Mouse (Mus musculus): Measurements from ENCODE around the gene Mybpc2. TPM values are rescaled to one million over a fixed set of nuclear protein-coding genes. Genes with fewer than 3 reads are reported as not detected.

The Mybpc2 gene
- total RNA-seq, 2 experiments from 2014 or later: not detected

DNA sequence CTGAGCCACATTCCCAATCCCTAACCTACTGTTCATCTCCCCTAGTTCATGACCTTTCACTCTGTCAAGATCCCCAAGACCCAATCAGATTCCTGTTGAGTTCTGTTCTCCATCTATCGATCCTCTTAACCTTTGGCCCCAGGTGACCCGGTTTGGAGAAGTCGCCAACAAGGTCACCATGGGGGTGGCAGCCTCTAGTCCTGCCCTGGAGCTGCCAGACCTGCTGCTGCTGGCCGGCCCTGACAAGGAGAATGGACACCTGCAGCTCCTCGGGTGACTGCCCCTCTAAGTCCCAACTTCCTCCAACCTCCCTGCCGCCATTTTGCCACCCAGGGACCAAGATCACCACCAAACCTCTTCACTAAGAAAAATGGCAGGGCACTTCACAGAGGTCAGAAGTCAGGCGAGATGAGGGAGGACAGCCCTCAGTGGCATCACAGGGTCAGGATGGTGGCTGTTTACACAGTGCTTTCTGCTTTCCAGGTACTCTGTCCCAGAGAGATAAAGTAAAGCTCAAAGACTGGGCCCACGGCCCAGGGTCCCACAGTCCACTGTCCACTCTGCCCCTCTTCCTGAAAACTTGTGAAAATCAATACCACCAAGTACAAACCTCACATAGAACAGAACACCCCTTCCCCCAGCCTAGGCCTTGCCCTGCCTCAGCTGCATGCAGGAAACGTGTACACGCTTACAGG, 26.9 kb downstream of the Mybpc2 start:
- no peak overlapping the region for H3K27ac ChIP-seq
- peak overlapping the region; percentile 73 for H3K4me3 ChIP-seq
- no peak for DNase-seq (ENCODE audit: low spot score in 2 of 2)
- no peak for TF ChIP-seq CTCF (conservative IDR thresholded peaks at IDR 0.05)

DNA sequence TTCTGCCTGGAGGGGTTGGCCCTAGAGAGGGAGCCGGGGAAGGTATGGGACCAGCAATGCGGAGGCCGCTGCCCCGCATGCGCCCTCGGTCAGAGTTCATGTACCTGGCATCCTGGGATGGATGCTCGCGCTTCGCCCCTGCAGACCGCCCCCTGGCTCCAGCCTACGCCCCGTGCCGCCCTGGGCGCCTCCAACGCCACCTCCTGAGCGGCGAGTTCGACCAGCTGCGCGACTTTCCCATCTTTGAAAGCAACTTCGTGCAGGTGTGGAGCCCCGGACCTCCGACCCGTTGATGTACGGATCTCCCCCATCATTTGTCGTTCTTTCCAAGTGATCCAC, 27.7 kb downstream of the Mybpc2 start:
- H3K27ac ChIP-seq: peak overlapping the region; percentile 99
- TF ChIP-seq CTCF (conservative IDR thresholded peaks at IDR 0.05): no peak
- peak overlapping the region; percentile 73 for H3K4me3 ChIP-seq
- no peak for DNase-seq (ENCODE audit: low spot score in 2 of 2)

DNA sequence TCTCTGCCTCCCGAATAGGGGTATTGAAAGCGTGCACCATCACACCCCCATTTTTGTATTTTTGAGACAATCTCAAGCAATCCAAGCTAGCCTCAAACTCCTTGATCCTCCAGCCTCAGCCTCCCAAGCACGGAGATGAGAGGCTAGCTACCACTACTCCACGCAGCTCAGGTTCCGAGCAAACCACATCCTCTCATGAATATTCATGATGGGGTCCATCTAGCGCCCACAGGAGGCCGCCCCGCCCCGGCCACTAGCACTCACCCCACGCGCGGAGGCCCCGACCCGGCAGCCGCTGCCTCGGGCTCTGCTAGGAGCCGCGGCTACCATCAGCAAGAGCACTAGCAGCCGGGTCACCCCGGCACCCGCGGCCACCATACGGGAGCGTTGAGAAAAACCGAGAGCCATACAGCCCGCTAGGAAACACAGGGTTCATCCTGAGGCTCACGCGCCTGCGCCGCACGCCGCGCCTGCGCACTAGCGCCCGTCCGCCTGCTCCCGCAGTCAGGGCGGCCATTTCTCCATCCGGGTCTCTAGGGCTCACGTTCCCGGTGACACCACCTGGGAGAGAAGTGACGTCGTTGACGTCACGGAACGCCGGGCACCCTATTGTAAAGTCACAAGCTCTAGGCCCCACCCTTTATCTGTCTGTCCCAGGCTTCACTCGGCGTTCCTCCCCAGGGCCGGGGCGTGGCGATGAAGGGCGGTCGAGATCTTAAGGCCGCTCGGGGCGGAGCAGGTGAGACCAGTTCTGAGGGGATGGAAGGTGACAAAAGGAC, 28.3 kb downstream of the Mybpc2 start, which contains the start of the genes Emc10 and Fam71e1:
TSS of gene Emc10 (minus strand) at position 538 of the 779 bp plus-strand sequence.
TSS of gene Fam71e1 (plus strand) at position 590 of the 779 bp plus-strand sequence.
- peak; percentile 97 to 99 for DNase-seq (ENCODE audit: low spot score in 2 of 2)
- H3K4me3 ChIP-seq: peak within 1 kb of the TSS; percentile 73
- H3K27ac ChIP-seq: peak within 1 kb of the TSS; percentile 99
- TF ChIP-seq CTCF (conservative IDR thresholded peaks at IDR 0.05): peak; percentile 42

DNA sequence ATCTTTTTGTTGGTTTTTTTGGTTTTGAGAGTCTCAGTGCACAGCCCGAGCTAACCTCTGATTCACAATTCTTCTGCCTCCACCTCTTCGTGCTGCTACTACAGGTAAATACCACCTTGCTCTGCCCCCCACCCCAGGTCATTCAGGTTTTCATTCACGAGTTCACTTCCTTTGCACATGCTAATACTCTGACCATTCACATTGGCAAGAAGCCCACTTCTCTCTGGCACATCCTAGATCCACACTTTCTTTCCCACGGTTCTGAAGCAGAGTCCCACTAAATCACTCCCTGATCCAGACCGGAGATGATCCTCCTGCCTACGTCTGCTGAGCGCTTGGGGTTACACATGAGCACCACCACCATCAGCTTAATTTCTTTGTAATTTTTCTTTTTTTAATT, 29.4 kb downstream of the Mybpc2 start:
- peak overlapping the region; percentile 73 for H3K4me3 ChIP-seq
- no peak for TF ChIP-seq CTCF (conservative IDR thresholded peaks at IDR 0.05)
- peak overlapping the region; percentile 99 for H3K27ac ChIP-seq
- DNase-seq (ENCODE audit: low spot score in 2 of 2): no peak

DNA sequence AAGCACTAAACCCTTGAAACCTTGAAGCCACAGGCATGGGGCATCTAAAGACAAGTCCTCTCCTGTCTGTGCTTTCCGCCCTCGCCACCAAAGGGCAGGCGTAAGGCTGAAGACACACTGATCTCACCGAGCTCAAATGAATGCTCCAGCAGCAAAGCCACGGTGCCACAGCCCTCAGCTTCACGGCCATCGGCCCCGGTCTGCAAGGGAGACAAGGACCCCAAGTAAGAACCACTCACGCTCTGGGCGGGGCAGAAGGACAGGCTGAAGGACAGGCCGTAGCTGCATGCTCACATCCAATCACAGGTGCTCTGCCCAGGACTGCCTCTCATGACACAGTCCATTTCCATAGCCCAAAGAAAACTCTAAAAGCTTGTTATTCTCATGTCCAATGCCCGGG, 29.8 kb downstream of the Mybpc2 start:
- Histone ChIP-seq H3K27ac (no peak overlapping the region), H3K4me3 (no peak overlapping the region; the same call in 1 of the 2 replicates)
- DNase-seq (ENCODE audit: low spot score in 2 of 2): no peak
- no peak for TF ChIP-seq CTCF (conservative IDR thresholded peaks at IDR 0.05)

DNA sequence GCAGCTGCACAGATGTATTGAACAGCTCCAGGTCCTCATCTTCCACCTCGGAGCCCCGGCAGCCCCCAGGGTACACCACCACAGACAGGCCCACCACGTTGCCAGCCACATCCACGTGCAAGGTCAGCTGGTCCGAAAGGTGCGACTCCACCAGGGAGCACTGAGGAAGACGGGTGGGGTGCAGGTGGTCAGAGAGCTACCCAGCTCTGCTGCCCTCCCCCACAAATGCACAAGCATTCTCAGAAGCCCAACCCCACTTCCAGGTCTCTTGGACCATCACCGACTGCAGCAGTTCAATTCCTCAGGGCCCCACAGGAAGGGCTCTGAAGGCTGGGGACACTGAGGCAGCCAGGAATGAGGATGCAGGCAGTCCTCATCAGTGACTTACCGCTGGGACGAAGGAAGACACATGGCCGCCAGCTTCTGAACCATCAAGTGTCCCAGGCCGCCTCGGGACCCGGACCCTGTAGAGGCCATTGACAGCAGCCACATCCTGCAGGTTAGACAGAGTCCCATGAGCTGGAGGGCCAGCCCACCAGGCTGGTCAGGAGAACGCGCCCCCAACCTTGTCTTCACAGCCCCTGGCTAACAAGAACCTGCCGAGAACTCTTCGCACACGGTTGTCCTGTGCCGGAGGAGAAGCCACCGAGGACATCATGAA, 32.2 kb downstream of the Mybpc2 start:
- no peak overlapping the region for H3K4me3 ChIP-seq
- no peak overlapping the region for H3K27ac ChIP-seq
- DNase-seq (ENCODE audit: low spot score in 2 of 2): no peak
- TF ChIP-seq CTCF (conservative IDR thresholded peaks at IDR 0.05): no peak

DNA sequence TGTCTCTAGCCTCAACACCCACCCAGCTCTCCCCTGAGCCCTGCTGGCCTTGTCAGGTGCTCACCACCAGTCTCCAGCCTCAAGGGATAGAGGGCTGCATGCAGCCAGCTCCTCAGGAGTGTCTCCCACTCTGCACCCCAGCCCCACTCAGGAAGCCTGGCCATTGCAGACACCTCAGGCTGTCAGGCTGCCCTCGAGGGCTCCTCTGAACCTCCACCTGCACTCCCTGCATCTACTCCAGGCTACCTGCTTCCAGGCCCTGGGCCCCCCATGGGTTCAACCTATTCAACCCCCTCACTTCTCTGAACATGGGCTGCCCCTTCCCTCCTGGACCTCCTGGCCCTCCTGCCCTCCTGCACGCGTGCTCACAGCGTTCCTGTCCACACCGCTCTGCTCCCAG, 33.1 kb downstream of the Mybpc2 start:
- no peak for DNase-seq (ENCODE audit: low spot score in 2 of 2)
- H3K4me3 ChIP-seq: no peak overlapping the region
- TF ChIP-seq CTCF (conservative IDR thresholded peaks at IDR 0.05): no peak
- H3K27ac ChIP-seq: no peak overlapping the region

DNA sequence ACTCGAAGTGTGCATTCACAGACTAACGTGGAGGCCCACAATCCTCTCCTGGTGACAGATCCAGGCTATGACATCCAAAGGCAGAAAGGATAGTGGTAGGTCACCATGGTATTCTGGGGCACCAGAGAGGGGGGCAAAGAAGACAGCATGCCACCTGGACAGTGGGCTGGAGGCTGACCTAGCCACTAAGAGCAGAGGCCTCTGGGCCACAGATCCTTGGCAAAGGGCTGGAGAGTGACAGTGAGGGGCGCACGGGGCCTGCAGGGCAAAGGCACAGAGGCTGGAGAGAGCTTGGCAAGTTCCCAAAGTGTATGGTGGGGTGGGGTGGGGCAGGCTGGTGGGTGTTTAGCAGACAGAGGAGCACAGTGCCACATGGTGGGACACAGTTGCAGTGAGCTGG, 34.2 kb downstream of the Mybpc2 start:
- TF ChIP-seq CTCF (conservative IDR thresholded peaks at IDR 0.05): no peak
- Histone ChIP-seq H3K4me3 (no peak overlapping the region), H3K27ac (no peak overlapping the region)
- DNase-seq (ENCODE audit: low spot score in 2 of 2): no peak

DNA sequence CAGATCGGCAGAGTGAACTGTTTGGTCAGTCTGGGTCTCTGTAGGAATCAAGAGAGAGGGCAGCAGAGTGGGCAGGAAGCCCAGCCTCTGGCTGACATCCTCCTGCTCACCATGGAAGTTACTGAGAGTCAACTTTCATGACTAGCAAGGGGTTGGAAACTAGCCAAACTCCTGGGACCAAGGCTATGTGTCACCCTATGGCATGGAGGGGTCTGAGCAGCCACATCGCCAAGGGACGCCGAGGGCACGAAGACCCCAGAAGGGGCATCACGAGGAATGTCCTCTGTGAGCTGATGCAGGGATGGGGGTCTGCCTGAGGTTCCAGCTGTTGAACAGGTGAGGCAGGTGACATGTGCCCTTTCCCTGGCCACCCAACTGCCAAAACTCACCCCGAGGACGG, 35.9 kb downstream of the Mybpc2 start:
- no peak for TF ChIP-seq CTCF (conservative IDR thresholded peaks at IDR 0.05)
- Histone ChIP-seq H3K27ac (no peak overlapping the region), H3K4me3 (no peak overlapping the region)
- DNase-seq (ENCODE audit: low spot score in 2 of 2): no peak

DNA sequence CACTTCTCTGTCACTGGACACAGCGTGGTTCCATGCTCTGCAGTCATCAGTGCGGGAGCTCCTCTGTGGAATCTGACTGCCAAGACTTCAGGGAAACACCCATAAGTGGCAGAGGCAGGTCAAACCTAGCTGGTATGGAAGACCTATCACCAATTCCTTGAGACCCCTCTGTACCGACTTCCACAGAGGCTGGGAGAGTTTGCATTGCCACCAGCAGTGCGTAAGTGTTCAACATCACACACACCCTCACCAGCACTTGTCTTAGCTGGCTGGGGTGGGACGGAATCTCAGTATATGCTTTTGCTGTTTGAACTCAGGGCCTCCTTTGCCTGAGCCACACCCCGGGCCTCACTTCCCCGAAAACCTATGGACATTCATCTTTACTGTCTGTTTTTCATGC, 36.5 kb downstream of the Mybpc2 start:
- no peak overlapping the region for H3K4me3 ChIP-seq
- DNase-seq (ENCODE audit: low spot score in 2 of 2): no peak
- no peak overlapping the region; the same call in 1 of the 2 replicates for H3K27ac ChIP-seq
- TF ChIP-seq CTCF (conservative IDR thresholded peaks at IDR 0.05): no peak

DNA sequence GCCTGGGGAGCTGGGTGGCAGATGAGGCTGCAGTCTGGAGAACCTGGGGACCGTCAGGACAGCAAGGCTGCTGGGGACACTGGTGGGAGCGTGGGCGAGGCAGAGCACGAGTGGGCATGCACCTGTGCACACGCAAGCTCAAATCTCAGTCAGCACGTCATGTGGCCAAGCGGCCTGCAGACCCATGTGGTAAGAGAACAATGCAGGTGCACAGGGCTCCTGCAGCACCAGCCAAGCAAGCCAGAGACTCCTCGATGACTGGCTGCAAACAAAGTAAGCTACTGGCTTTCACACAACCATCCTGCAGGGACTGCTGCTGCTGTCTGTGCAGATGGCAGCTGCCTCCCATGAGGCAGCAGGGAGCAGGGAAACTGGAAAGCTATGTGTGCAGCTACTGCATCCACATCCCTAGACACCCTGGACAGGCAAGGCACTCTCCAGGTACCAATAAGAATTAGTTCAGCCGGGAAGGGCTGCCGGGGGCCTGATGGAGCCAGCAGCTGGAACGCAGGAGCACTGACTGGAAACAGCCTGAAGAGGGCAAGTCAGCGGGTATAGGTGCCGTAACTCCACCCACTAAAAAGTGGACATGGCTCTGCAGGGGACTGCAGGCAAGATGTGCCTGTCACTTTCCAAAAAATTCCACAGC, 37.4 kb downstream of the Mybpc2 start:
- DNase-seq (ENCODE audit: low spot score in 2 of 2): no peak
- Histone ChIP-seq H3K4me3 (no peak overlapping the region), H3K27ac (peak overlapping the region; percentile 82)
- TF ChIP-seq CTCF (conservative IDR thresholded peaks at IDR 0.05): no peak

DNA sequence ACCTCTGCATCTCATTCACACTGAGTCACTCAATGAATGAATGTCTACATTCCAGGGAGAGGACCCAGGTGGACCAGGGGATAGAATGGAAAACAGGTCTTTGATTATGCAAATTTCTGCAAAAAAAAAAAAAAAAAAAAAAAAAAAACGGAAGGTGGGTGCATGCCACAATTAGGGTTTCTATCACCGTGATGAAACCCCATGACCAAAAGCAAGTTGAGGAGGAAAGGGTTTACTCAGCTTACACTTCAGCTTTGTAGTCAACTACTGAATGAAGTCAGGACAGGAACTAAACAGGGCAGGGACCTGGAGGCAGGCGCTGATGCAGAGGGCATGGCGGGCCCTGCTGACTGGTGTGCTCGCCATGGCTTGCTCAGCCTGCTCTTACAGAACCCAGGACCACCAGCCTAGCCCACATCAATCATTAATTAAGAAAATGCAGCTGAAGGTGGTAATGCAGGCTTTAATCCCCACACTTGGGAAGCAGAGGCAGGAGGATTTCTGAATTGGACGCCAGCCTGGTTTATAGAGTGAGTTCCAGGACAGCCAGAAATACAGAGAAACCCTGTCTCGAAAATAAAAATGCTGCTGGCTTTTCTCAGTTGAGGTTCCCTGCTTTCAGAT, 38.8 kb downstream of the Mybpc2 start:
- peak overlapping the region; percentile 82 for H3K27ac ChIP-seq
- no peak for DNase-seq (ENCODE audit: low spot score in 2 of 2)
- H3K4me3 ChIP-seq: no peak overlapping the region
- no peak for TF ChIP-seq CTCF (conservative IDR thresholded peaks at IDR 0.05)
